Mouse (Mus musculus) heart, postnatal 0 days (tissue): ENCODE data around the gene Plekha4. TPM values are rescaled to one million over a fixed set of nuclear protein-coding genes. Genes with fewer than 3 reads are reported as not detected.
"Not testable (repeated sequence)": the region's sequence is repeated elsewhere in the genome, so short reads cannot be mapped to it uniquely, and the experiment has no call there.

Experiments used
- ATAC-seq: fragments of 200-750 bp; cut with Nextera tagmentation; 2 replicates; pipeline ENCODE4 v1.8.0; 2017; ENCODE audit warnings: low read depth, moderate number of reproducible peaks, moderate library complexity; ENCODE audit not compliant: insufficient read depth
- DNase-seq: peaks from one replicate; pipeline ENCODE4 v3.0.0-alpha.2; 2016; ENCODE audit warnings: low spot score
- H3K27ac ChIP-seq: fragments of 300-500 bp; sonication (generic); 2 replicates; pipeline ENCODE4 v1.5.1; 2014; ENCODE audit warnings: low read depth, mild to moderate bottlenecking
- H3K27me3 ChIP-seq: fragments of 300-500 bp; sonication (generic); 2 replicates; pipeline ENCODE4 v1.6.1; 2014; ENCODE audit warnings: low read length, mixed read lengths; ENCODE audit not compliant: control insufficient read depth, insufficient read depth
- H3K36me3 ChIP-seq: fragments of 300-500 bp; sonication (generic); replicated peaks from 2 replicates; pipeline ENCODE4 v1.6.1; 2014; ENCODE audit warnings: low read length, mixed read lengths; ENCODE audit not compliant: control insufficient read depth, insufficient read depth
- H3K4me1 ChIP-seq: fragments of 300-500 bp; sonication (generic); 2 replicates; pipeline ENCODE4 v1.6.1; 2014; ENCODE audit warnings: antibody characterized with exemption; ENCODE audit not compliant: control insufficient read depth, insufficient read depth
- H3K4me2 ChIP-seq: fragments of 300-500 bp; sonication (generic); 2 replicates; pipeline ENCODE4 v1.6.1; 2014; ENCODE audit warnings: low read depth, mild to moderate bottlenecking, low read length, moderate library complexity
- H3K4me3 ChIP-seq: fragments of 300-500 bp; sonication (generic); 2 replicates; pipeline ENCODE4 v1.5.1; 2014; ENCODE audit warnings: low read depth, low read length
- H3K9ac ChIP-seq: fragments of 300-500 bp; sonication (generic); replicated peaks from 2 replicates; pipeline ENCODE4 v1.6.1; 2014; ENCODE audit warnings: low read depth, low read length, mixed read lengths
- H3K9me3 ChIP-seq: fragments of 300-500 bp; sonication (generic); replicated peaks from 2 replicates; pipeline ENCODE4 v1.6.1; 2016; ENCODE audit warnings: low read length; ENCODE audit not compliant: control insufficient read depth
- CTCF ChIP-seq: IDR thresholded peaks from 2 replicates; pipeline ENCODE4 v1.5.1; 2016; ENCODE audit warnings: antibody characterized with exemption, control low read depth, low read depth
- EP300 ChIP-seq: IDR thresholded peaks from 2 replicates; pipeline ENCODE4 v1.6.1; 2016; ENCODE audit warnings: antibody characterized with exemption, low read depth
- WGBS: fragments of 180-500 bp; shearing (Covaris S2); extraction: QIAGEN DNeasy Blood & Tissue Kit; methylation state at CpG from one replicate; pipeline ENCODE4 v1.1.7; 2014; 5-methylcytosine and 5-hydroxymethylcytosine counted together
- polyA plus RNA-seq: library from polyadenylated mRNA; unstranded; fragments of >200 nt; fragmentation: Nextera tagmentation; extraction: Ambion mirVana; gene quantifications from 2 replicates; pipeline ENCODE4 v1.2.1, GENCODE M21; 2015
- total RNA-seq: library from RNA; depleted of rRNA; stranded (reverse); fragments of >200 nt; gene quantifications from 2 replicates; pipeline ENCODE4 v1.2.3, GENCODE M21; 2014; ENCODE audit warnings: low replicate concordance

Gene Plekha4
- total and polyA plus RNA-seq, 2 experiments from 2014 or later = 0.78 to 1.3 TPM

GRCm38 (mm10) chr7:45522957-45523676, 3.0 kb upstream of the Plekha4 start:
- H3K27me3 ChIP-seq = no peaks in the 10 kb centered on the region
- peak overlapping the region; percentile 57 for H3K4me2 ChIP-seq
- peaks cover 26% of the 10 kb centered on the region for H3K4me1 ChIP-seq
- TF ChIP-seq EP300 (no peak), CTCF (no peak)
- DNase-seq = no peak
- peak overlapping the region; percentile 29 for H3K4me3 ChIP-seq
- WGBS = 69% methylated on average over 18 of the region's 18 CpGs
- peak overlapping the region; percentile 25; the same call in 1 of the 2 replicates for H3K9ac ChIP-seq
- no peaks in the 10 kb centered on the region for H3K9me3 ChIP-seq
- no peak for ATAC-seq
- no peak overlapping the region for H3K27ac ChIP-seq
- H3K36me3 ChIP-seq = peaks cover 12% of the 10 kb centered on the region; the same call in 1 of the 2 replicates

DNA sequence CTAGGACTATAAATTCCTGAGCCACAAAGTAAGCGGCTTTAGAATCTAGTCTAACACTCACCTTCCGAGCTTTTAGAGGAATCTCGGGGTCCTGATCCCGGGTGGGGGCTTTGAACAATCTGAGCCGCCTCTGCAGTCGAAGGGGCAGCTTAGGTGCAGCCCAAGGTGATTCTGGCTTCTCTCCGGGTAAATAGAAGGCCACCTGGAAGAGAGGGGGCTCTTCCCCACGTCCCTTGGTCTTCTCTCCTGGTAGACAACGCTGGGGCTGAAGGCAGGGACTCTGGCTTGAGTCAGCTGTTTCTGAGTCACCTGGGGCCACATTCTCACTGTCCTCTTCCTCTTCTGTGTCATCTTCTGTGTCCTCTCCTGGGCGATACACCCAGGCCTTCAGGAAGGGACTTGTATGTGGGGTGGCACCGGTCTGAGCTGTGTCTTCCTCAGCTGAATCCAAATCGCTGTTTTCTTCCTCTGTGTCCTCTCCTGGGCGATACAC, 2.4 kb upstream of the Plekha4 start:
- Histone ChIP-seq H3K9ac (peak overlapping the region; percentile 25; the same call in 1 of the 2 replicates), H3K9me3 (no peaks in the 10 kb centered on the region), H3K36me3 (peaks cover 12% of the 10 kb centered on the region; the same call in 1 of the 2 replicates), H3K27ac (no peak overlapping the region), H3K4me3 (peak overlapping the region; percentile 29), H3K4me2 (peak overlapping the region; percentile 57), H3K4me1 (peaks cover 26% of the 10 kb centered on the region), H3K27me3 (no peaks in the 10 kb centered on the region)
- TF ChIP-seq CTCF = no peak
- no peak for TF ChIP-seq EP300
- DNase-seq = no peak
- no peak for ATAC-seq
- 71% methylated on average over 13 of the region's 13 CpGs for WGBS

DNA sequence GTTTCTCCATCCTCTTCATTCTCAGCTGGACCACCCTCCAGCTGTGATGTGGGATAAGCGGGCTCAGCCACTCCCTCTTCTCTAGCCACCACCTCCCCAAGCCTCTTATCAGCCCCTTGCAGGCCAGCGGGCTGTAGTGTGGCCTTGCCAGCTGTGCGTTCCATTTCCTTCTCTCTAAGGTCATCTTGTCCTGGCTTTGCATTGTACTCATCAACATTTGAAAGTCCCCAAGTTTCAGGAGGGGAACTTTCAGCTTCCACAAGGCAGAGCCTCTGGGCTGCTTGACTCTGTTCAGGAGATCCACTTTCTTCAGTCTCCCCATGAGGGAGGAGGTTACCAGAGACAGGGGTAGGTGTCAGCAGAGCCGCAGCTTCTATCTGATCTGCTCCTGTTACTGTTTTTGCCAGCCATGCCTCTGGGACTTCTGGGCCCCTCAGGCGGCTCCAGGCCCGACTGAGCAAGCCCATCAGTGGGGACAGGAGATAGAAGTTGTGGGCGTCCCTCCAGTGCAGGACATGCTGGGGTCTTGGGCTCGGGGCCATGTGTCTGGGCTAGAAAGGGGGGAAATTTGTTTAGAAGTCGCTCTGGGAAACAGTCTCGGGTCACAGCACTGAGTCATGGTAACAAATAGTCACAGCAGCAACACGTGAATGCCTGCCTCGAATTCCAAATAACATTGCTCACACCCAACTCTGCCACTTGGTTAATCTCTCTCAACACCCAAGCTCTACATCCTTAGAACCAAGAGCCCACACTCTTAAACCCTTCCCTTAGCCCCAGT, 1.1 kb upstream of the Plekha4 start:
- H3K27ac ChIP-seq = peak overlapping the region; percentile 97
- WGBS = 4% methylated on average over 12 of the region's 12 CpGs
- H3K36me3 ChIP-seq = peaks cover 12% of the 10 kb centered on the region; the same call in 1 of the 2 replicates
- H3K4me1 ChIP-seq = peaks cover 36% of the 10 kb centered on the region
- no peaks in the 10 kb centered on the region for H3K27me3 ChIP-seq
- peak overlapping the region; percentile 74 for H3K4me2 ChIP-seq
- H3K9me3 ChIP-seq = no peaks in the 10 kb centered on the region
- H3K9ac ChIP-seq = peak overlapping the region; percentile 85
- peak overlapping the region; percentile 76 for H3K4me3 ChIP-seq
- peak; percentile 83 for DNase-seq
- peak; percentile 24 for ATAC-seq
- TF ChIP-seq CTCF (no peak), EP300 (no peak)

GRCm38 (mm10) chr7:45526474-45527120, 467 bp downstream of the Plekha4 start:
- ATAC-seq (no peak), DNase-seq (no peak)
- H3K27ac ChIP-seq = peak overlapping the region; percentile 97
- TF ChIP-seq EP300 (peak; percentile 43), CTCF (peak; percentile 26; the same call in 1 of the 2 replicates)
- H3K9me3 ChIP-seq = no peaks in the 10 kb centered on the region
- H3K4me3 ChIP-seq = peak overlapping the region; percentile 76
- WGBS = 19% methylated on average over 7 of the region's 7 CpGs
- H3K9ac ChIP-seq = peak overlapping the region; percentile 85
- H3K4me2 ChIP-seq = peak overlapping the region; percentile 74
- no peaks in the 10 kb centered on the region for H3K27me3 ChIP-seq
- H3K4me1 ChIP-seq = peaks cover 42% of the 10 kb centered on the region
- peaks cover 12% of the 10 kb centered on the region; the same call in 1 of the 2 replicates for H3K36me3 ChIP-seq

DNA sequence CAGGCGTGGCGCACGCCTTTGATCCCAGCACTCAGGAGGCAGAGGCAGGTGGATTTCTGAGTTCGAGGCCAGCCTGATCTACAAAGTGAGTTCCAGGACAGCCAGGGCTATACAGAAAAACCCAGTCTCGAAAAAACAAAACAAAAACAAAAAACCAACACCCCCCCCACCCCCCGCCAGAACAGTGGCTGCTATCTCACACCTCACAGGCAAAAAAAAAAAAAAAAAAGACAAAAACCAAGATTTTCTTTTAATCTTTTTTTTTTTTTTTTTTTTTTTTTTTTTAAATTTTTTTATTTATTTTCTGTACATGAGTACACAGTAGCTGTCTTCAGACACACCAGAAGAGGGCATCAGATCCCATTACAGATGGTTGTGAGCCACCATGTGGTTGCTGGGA, 1.0 kb downstream of the Plekha4 start:
- not testable (repeated sequence) for H3K4me3 ChIP-seq, H3K27ac ChIP-seq
- peaks cover 40% of the 10 kb centered on the region for H3K4me1 ChIP-seq

More for the DNA sequence above, 1.0 kb downstream of the Plekha4 start:
- not testable (repeated sequence) for H3K4me2 ChIP-seq, H3K9me3 ChIP-seq, H3K27me3 ChIP-seq, ATAC-seq, H3K9ac ChIP-seq, DNase-seq
- WGBS = 82% methylated on average over 6 of the region's 6 CpGs
- peaks cover 12% of the 10 kb centered on the region; the same call in 1 of the 2 replicates for H3K36me3 ChIP-seq
